Mouse (Mus musculus) embryonic stem cell, embryonic (primary cell): ENCODE results near the gene Fam185a.

ENCODE experiments used
- CTCF ChIA-PET, 4 experiments: fragments of 300-600 bp in 2 of 4; fragments of 350-600 bp in 2 of 4; sonication (Branson Sonifier 250); formaldehyde crosslinking; loops; one replicate each; lab custom pipeline; 2022; ENCODE audit warnings: inconsistent platforms in 2 of 4; lab: Charles Lee
- POLR2A ChIA-PET, 4 experiments: fragments of 300-600 bp in 2 of 4; fragments of 350-600 bp in 2 of 4; sonication (Branson Sonifier 250); formaldehyde crosslinking; loops; one replicate each; lab custom pipeline; 2022; ENCODE audit warnings: antibody characterized with exemption in 4 of 4, inconsistent platforms in 1 of 4; lab: Charles Lee

The Fam185a gene

GRCm38 (mm10) chr5:21414116-21414820, 10.5 kb upstream of the Fam185a start:
- CTCF ChIA-PET, result no interaction called here

GRCm38 (mm10) chr5:21418613-21419012, 6.1 kb upstream of the Fam185a start:
- POLR2A ChIA-PET, result no interaction called here
- CTCF ChIA-PET, result interaction anchor here in 1 of 4 experiments (0.7 kb wide), 1 partner anchor 30 kb away, joined by 3 read pairs; no protein-coding TSS in a partner anchor

More at GRCm38 (mm10) chr5:21414116-21414820, 10.5 kb upstream of the Fam185a start:
- POLR2A ChIA-PET, result no interaction called here

- POLR2A ChIA-PET, result interaction anchor here in 2 of 4 experiments (0.9 to 1.2 kb wide), 2 partner anchors 12 to 90 kb away, joined by 3 read pairs; no protein-coding TSS in a partner anchor
- CTCF ChIA-PET, result interaction anchor here in 3 of 4 experiments (0.6 to 1.1 kb wide), 4 partner anchors 95 to 287 kb away, joined by 3 read pairs; no protein-coding TSS in a partner anchor
These were observed 4.1 kb upstream of the Fam185a start for GRCm38 (mm10) chr5:21420609-21421008.

- POLR2A ChIA-PET, result no interaction called here
- CTCF ChIA-PET, result no interaction called here
These were observed 1.9 kb downstream of the Fam185a start for GRCm38 (mm10) chr5:21426666-21427065.

GRCm38 (mm10) chr5:21434148-21434929, 9.6 kb downstream of the Fam185a start:
- ChIA-PET CTCF (interaction anchor here in 2 of 4 experiments (0.6 kb wide), 2 partner anchors 91 to 499 kb away, joined by 3 read pairs; no protein-coding TSS in a partner anchor), POLR2A (no interaction called here)

GRCm38 (mm10) chr5:21436471-21436975, 11.8 kb downstream of the Fam185a start:
- ChIA-PET POLR2A (no interaction called here), CTCF (interaction anchor here in 2 of 4 experiments (0.5 to 0.8 kb wide), 2 partner anchors 299 to 357 kb away, joined by 3 to 5 read pairs; no protein-coding TSS in a partner anchor)

- CTCF ChIA-PET, result no interaction called here
- POLR2A ChIA-PET, result no interaction called here
These were observed 13.7 kb downstream of the Fam185a start for GRCm38 (mm10) chr5:21438428-21438827.

- ChIA-PET POLR2A (no interaction called here), CTCF (no interaction called here)
These were observed 14.8 kb downstream of the Fam185a start for GRCm38 (mm10) chr5:21439446-21440110.

- POLR2A ChIA-PET, result no interaction called here
- CTCF ChIA-PET, result interaction anchor here in 1 of 4 experiments (0.8 kb wide), 1 partner anchor 16 kb away, joined by 3 read pairs; no protein-coding TSS in a partner anchor
These were observed 16.2 kb downstream of the Fam185a start for GRCm38 (mm10) chr5:21440833-21441530.

GRCm38 (mm10) chr5:21467387-21467786, 42.6 kb downstream of the Fam185a start:
- ChIA-PET POLR2A (interaction anchor here in 2 of 4 experiments (0.6 to 1.6 kb wide), 2 partner anchors 8 to 9 kb away, joined by 3 read pairs; no protein-coding TSS in a partner anchor), CTCF (no interaction called here)

GRCm38 (mm10) chr5:21468100-21468499, 43.3 kb downstream of the Fam185a start:
- POLR2A ChIA-PET, result interaction anchor here in 1 of 4 experiments (1.6 kb wide), 1 partner anchor 9 kb away, joined by 3 read pairs; no protein-coding TSS in a partner anchor
- CTCF ChIA-PET, result no interaction called here

GRCm38 (mm10) chr5:21478428-21478827, 53.7 kb downstream of the Fam185a start:
- ChIA-PET POLR2A (interaction anchor here in 1 of 4 experiments (1.2 kb wide), 1 partner anchor 8 kb away, joined by 3 read pairs; no protein-coding TSS in a partner anchor), CTCF (no interaction called here)

- POLR2A ChIA-PET, result interaction anchor here in 2 of 4 experiments (0.6 kb wide), 2 partner anchors 15 to 1756 kb away, joined by 3 to 4 read pairs; no protein-coding TSS in a partner anchor
These were observed 55.0 kb downstream of the Fam185a start for GRCm38 (mm10) chr5:21479746-21480145.

GRCm38 (mm10) chr5:21481521-21481920, 56.8 kb downstream of the Fam185a start:
- POLR2A ChIA-PET, result interaction anchor here in 2 of 4 experiments (0.6 to 1.1 kb wide), 2 partner anchors 24 to 49 kb away, joined by 3 read pairs; no protein-coding TSS in a partner anchor
- CTCF ChIA-PET, result no interaction called here

More at GRCm38 (mm10) chr5:21479746-21480145, 55.0 kb downstream of the Fam185a start:
- CTCF ChIA-PET, result no interaction called here

- CTCF ChIA-PET, result interaction anchor here in 2 of 4 experiments (0.9 to 1.1 kb wide), 2 partner anchors 10 to 106 kb away, joined by 3 to 4 read pairs; no protein-coding TSS in a partner anchor
- POLR2A ChIA-PET, result interaction anchor here in 3 of 4 experiments (0.6 to 1.1 kb wide), 3 partner anchors 12 to 50 kb away, joined by 3 to 6 read pairs (median 3); no protein-coding TSS in a partner anchor
These were observed 57.9 kb downstream of the Fam185a start for GRCm38 (mm10) chr5:21482446-21483222.

- CTCF ChIA-PET, result interaction anchor here in 1 of 4 experiments (1.1 kb wide), 1 partner anchor 105 kb away, joined by 4 read pairs; no protein-coding TSS in a partner anchor
These were observed 58.5 kb downstream of the Fam185a start for GRCm38 (mm10) chr5:21483275-21483674.

More at GRCm38 (mm10) chr5:21483275-21483674, 58.5 kb downstream of the Fam185a start:
- POLR2A ChIA-PET, result interaction anchor here in 1 of 4 experiments (0.6 kb wide), 1 partner anchor 11 kb away, joined by 3 read pairs; no protein-coding TSS in a partner anchor
